Mouse (Mus musculus) bone marrow, adult 2 months (tissue): Measurements from ENCODE around the gene Pcgf6.

ENCODE experiments used
- CTCF ChIP-seq: fragments of 200-500 bp; IDR thresholded peaks from 2 replicates; pipeline ENCODE4 v1.5.1; 2011; ENCODE audit warnings: low read length, control low read depth; ENCODE audit not compliant: control insufficient read depth, insufficient read depth
- POLR2A ChIP-seq: fragments of 200-500 bp; IDR thresholded peaks from 2 replicates; pipeline ENCODE4 v1.6.1; 2011; ENCODE audit warnings: low read depth, mild to moderate bottlenecking, control low read depth, low read length, borderline replicate concordance; ENCODE audit not compliant: control insufficient read depth

DNA sequence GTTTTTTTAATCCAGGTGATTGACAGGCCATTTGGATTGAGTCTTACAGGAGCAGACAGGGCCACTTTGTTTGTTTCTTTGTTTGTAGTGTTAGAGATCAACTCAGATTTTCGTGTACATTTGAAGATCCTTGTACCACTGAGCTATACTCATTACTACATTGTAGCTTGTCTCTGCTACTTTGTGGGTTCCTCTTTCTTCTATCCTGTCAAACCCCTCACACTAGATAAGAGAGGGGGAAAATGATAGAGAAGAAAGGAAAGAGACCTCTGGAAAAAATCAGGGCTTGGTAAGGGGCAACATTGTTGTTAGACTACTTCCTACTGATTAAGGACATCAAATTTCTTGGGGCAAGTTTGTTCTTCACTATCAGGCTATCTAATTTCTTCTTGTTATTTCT, 7.0 kb upstream of the Pcgf6 start:
- TF ChIP-seq CTCF (no peak), POLR2A (no peak)
